Mouse (Mus musculus): ENCODE data around the gene Atg14.

Atg14 gene

DNA sequence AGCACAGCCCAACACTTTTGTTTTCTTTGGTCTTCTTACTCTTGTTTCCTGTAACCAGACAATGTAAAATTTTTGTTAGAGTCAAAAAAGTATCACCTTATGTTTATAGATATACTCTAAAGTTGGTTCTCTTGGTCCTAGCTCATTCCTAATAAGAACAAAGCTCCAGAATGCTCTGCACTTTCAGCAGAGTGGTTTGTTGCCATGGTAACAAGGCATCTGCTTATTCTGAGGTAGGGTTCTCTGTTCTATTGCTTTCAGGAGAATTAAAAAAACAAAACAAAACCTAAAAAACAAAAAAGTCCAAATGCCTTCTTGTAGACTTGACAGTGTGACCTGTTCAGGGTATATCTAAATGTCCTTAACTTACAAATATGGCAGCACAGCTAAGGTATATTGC, 62.4 kb downstream of the Atg14 start:
- no peak for DNase-seq (ENCODE audit: inconsistent age in 2 of 2, low spot score in 1 of 2)

DNA sequence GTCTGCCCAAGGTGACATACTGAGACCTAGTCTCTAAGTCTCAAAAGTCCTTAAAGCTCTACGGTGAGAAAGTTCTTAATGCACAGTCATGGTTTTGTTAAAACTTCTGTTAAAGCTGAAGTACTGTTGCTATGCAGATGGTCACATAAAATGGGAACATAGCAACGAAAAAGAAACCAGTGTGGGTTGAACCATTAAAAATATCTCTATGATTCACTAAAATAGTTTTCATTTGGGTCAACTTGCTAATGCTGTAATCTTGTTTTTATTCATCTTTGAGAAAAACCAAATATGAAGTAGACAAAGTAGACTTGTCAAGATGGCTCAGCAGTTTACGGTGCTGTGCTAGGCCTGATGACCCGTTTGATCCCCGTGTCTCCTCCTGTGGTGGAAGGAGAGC, 63.8 kb downstream of the Atg14 start:
- DNase-seq (ENCODE audit: inconsistent age in 2 of 2, low spot score in 1 of 2), result no peak

- peak in 1 of 2 experiments; percentile 69 for DNase-seq (ENCODE audit: inconsistent age in 2 of 2, low spot score in 1 of 2)
Observed at GRCm38 (mm10) chr14:47504036-47504435, 66.4 kb downstream of the Atg14 start.

DNA sequence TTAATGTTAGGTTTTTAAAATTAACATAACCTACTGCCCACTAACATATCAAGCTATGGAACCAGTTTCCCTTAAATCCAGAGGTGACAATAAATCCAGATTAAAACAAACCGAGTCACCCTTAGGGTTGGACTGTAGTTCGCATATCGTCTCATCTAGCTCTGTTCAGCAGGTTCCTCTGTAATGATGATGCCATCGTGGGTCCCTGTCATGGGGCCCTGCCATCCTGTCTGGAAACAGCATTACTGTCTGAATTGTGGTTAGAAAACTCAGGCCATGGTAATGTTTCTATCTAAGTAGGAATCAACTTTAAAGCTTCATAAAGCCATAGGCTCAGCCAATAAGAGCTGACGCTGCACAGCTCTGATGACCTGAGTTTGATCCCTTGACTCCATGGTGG, 71.8 kb downstream of the Atg14 start:
- DNase-seq (ENCODE audit: inconsistent age in 2 of 2, low spot score in 1 of 2), result no peak

DNA sequence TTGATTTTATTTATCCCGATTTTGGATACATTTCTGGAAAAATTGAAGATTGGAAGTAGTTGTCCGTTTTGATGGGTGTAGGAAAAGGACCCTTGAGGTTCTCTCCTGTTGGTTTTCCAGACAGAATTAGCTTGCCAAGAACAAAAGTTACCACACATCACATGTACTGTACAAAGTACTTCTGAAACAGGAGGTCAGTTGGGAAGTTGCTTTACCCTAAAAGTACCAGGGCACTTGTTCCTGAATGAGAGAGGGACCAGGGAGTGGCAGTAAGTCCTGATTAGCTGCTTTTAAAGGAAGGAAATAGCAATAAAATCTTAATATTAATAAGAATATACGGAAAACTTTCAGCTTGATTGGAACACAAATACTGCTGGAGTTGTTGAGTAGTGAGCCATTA, 73.3 kb downstream of the Atg14 start:
- no peak for DNase-seq (ENCODE audit: inconsistent age in 2 of 2, low spot score in 1 of 2)

GRCm38 (mm10) chr14:47495951-47496350, 74.5 kb downstream of the Atg14 start:
- DNase-seq (ENCODE audit: inconsistent age in 2 of 2, low spot score in 1 of 2), result no peak

DNA sequence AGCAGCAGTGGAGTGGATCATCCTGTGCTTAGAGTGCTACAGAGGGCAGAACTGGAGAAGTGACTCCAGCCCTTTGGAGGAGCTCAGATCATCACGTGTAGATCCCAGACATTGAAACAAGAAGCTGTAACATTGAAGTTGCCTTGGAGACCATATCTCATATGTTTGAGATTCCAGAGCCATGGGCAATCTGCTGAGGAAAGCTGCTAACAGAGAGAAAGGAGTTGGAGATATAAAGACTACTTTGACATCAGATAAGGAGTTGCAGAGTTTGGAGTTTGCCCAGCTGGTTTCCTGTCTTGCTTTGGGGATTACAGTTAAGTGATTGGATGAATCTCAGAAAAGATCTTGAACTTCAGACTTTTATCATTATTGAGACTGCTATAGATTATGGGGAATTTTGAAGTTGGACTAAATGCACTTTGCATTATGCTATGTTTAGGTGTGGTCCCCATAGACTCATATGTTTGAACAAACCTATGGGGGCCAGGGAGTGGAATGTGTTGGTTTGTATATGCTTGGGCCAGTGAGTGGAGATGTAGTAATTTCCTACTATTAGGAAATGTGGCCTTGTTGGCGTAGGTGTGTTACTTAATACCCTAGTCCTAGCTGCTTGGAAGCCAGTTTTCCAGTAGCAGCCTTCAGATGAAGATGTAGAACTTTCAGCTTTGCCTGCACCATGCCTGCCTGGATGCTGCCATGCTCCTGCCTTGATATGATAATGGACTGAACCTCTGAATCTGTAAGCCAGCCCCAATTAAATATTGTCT, 76.7 kb downstream of the Atg14 start:
- DNase-seq (ENCODE audit: inconsistent age in 2 of 2, low spot score in 1 of 2), result peak in 1 of 2 experiments; percentile 38

Data from adrenal gland, adult (tissue).